In genomic region chr1:71811196-71811788, GRCm38 (mm10) we compare ENCODE assay signal across 10 mouse cellular contexts.
"Had no signal": no experiment of that assay in that cellular context is flagged by ENCODE, and none has a peak within 500 bp of the region (broad histone marks: within the 10 kb centered on the region; RNA-seq: fewer than 3 reads in every experiment).

No protein-coding gene starts in this region.

- DNase-seq: kidney, adult 18-20 months; kidney, postnatal 10 days; kidney, postnatal 4 days; left cerebral cortex, postnatal 4 days; lung, adult 2 months; right cerebral cortex, adult 18-20 months; right cerebral cortex, postnatal 25 days; thymus, postnatal 4 days had no signal

- ATAC-seq: lung, postnatal 0 days; midbrain, embryonic 15.5 days had no signal
